Mouse (Mus musculus): ENCODE data around the gene Dag1. TPM values are rescaled to one million over a fixed set of nuclear protein-coding genes. Genes with fewer than 3 reads are reported as not detected.
"Not testable (repeated sequence)": the region's sequence is repeated elsewhere in the genome, so short reads cannot be mapped to it uniquely, and the experiment has no call there.

The Dag1 gene
- total RNA-seq, 2 experiments from 2014 or later, result 320 to 353 TPM

- DNase-seq, result no peak
- intact Hi-C loops (cut with DNase I), result no loop called here
These were observed 11.5 kb upstream of the Dag1 start for GRCm38 (mm10) chr9:108275331-108275659.

- no peak for DNase-seq
These were observed 10.9 kb upstream of the Dag1 start for GRCm38 (mm10) chr9:108274476-108275330.

GRCm38 (mm10) chr9:108273485-108273884 is 9.7 kb upstream of the Dag1 start:
- intact Hi-C loops (cut with DNase I), result no loop called here
- no peak for DNase-seq

More at GRCm38 (mm10) chr9:108274476-108275330, 10.9 kb upstream of the Dag1 start:
- intact Hi-C loops (cut with DNase I), result no loop called here

GRCm38 (mm10) chr9:108272691-108273090 is 8.9 kb upstream of the Dag1 start:
- intact Hi-C loops (cut with DNase I), result no loop called here
- no peak for DNase-seq

GRCm38 (mm10) chr9:108271941-108272340 is 8.2 kb upstream of the Dag1 start:
- intact Hi-C loops (cut with DNase I), result no loop called here

GRCm38 (mm10) chr9:108268701-108269100 is 4.9 kb upstream of the Dag1 start:
- peak in 1 of 2 experiments; percentile 34 for DNase-seq
- intact Hi-C loops (cut with DNase I), result not testable (repeated sequence)

More at GRCm38 (mm10) chr9:108271941-108272340, 8.2 kb upstream of the Dag1 start:
- no peak for DNase-seq

- intact Hi-C loops (cut with DNase I), result no loop called here
- peak; percentile 58 to 63 for DNase-seq
These were observed 3.9 kb upstream of the Dag1 start for GRCm38 (mm10) chr9:108267691-108268090.

- intact Hi-C loops (cut with DNase I), result no loop called here
- no peak for DNase-seq
These were observed 2.6 kb upstream of the Dag1 start for GRCm38 (mm10) chr9:108266261-108266935.

GRCm38 (mm10) chr9:108264191-108264921 is 598 bp upstream of the Dag1 start:
- intact Hi-C loops (cut with DNase I), result loop anchor here (5.0 kb wide), 2 partner anchors 42 to 62 kb away; no protein-coding TSS in a partner anchor

GRCm38 (mm10) chr9:108263131-108263681 is 552 bp downstream of the Dag1 start:
- peak in 1 of 2 experiments; percentile 40 for DNase-seq
- intact Hi-C loops (cut with DNase I), result loop anchor here (5.0 kb wide), 2 partner anchors 41 to 61 kb away; no protein-coding TSS in a partner anchor

More at GRCm38 (mm10) chr9:108264191-108264921, 598 bp upstream of the Dag1 start:
- peak; percentile 61 to 67 for DNase-seq

GRCm38 (mm10) chr9:108262494-108263049 is 1.2 kb downstream of the Dag1 start:
- DNase-seq, result peak in 1 of 2 experiments; percentile 50
- intact Hi-C loops (cut with DNase I), result loop anchor here (5.0 kb wide), 2 partner anchors 40 to 60 kb away; no protein-coding TSS in a partner anchor

- no peak for DNase-seq
- intact Hi-C loops (cut with DNase I), result loop anchor here (5.0 kb wide), 2 partner anchors 40 to 60 kb away; no protein-coding TSS in a partner anchor
These were observed 1.9 kb downstream of the Dag1 start for GRCm38 (mm10) chr9:108261865-108262264.

- no peak for DNase-seq
- intact Hi-C loops (cut with DNase I), result loop anchor here (5.0 kb wide), 2 partner anchors 38 to 58 kb away; no protein-coding TSS in a partner anchor
These were observed 3.2 kb downstream of the Dag1 start for GRCm38 (mm10) chr9:108260526-108260925.

GRCm38 (mm10) chr9:108252766-108253165 is 11.0 kb downstream of the Dag1 start:
- DNase-seq, result no peak
- intact Hi-C loops (cut with DNase I), result no loop called here

- intact Hi-C loops (cut with DNase I), result no loop called here
- peak; percentile 33 to 41 for DNase-seq
These were observed 11.9 kb downstream of the Dag1 start for GRCm38 (mm10) chr9:108251877-108252276.

GRCm38 (mm10) chr9:108248957-108249356 is 14.8 kb downstream of the Dag1 start:
- no peak for DNase-seq
- intact Hi-C loops (cut with DNase I), result loop anchor here (5.0 kb wide), 1 partner anchor 33 kb away; no protein-coding TSS in a partner anchor

- intact Hi-C loops (cut with DNase I), result loop anchor here (5.0 kb wide), 1 partner anchor 37 kb away; no protein-coding TSS in a partner anchor
These were observed 18.8 kb downstream of the Dag1 start for GRCm38 (mm10) chr9:108244984-108245383.

GRCm38 (mm10) chr9:108244540-108244939 is 19.2 kb downstream of the Dag1 start:
- DNase-seq, result no peak

More at GRCm38 (mm10) chr9:108244984-108245383, 18.8 kb downstream of the Dag1 start:
- no peak for DNase-seq

GRCm38 (mm10) chr9:108239951-108240350 is 23.8 kb downstream of the Dag1 start:
- no peak for DNase-seq
- intact Hi-C loops (cut with DNase I), result loop anchor here (2.0 kb wide), 1 partner anchor 27 kb away; no protein-coding TSS in a partner anchor

More at GRCm38 (mm10) chr9:108244540-108244939, 19.2 kb downstream of the Dag1 start:
- intact Hi-C loops (cut with DNase I), result no loop called here

Data from heart, postnatal 36 days (tissue).